Mouse (Mus musculus) brain, adult 2 months (tissue): ENCODE measurements around the gene Pde4dip.
A peak's percentile ranks its signal among the peaks of the same experiment; 100 is the strongest.

ENCODE experiments used
- DNase-seq: peaks from one replicate; pipeline ENCODE4 v3.0.0; 2011; ENCODE audit warnings: low read depth, low spot score

Pde4dip gene

GRCm38 (mm10) chr3:97888168-97888901 lies at the start of gene Pde4dip:
Pde4dip (minus strand) TSS chr3:97888707.
- DNase-seq = peak; percentile 94

GRCm38 (mm10) chr3:97937945-97938266 lies 49.4 kb upstream of the Pde4dip start:
- no peak for DNase-seq

GRCm38 (mm10) chr3:97937068-97937944 lies 48.8 kb upstream of the Pde4dip start:
- DNase-seq = no peak

- no peak for DNase-seq
These were observed 46.1 kb upstream of the Pde4dip start for GRCm38 (mm10) chr3:97934331-97935300.

GRCm38 (mm10) chr3:97933811-97934210 lies 45.3 kb upstream of the Pde4dip start:
- DNase-seq = no peak

- peak; percentile 49 for DNase-seq
These were observed 44.7 kb upstream of the Pde4dip start for GRCm38 (mm10) chr3:97933251-97933650.

- no peak for DNase-seq
These were observed 44.3 kb upstream of the Pde4dip start for GRCm38 (mm10) chr3:97932771-97933170.

GRCm38 (mm10) chr3:97932131-97932530 lies 43.6 kb upstream of the Pde4dip start:
- DNase-seq = no peak

GRCm38 (mm10) chr3:97931310-97931885 lies 42.9 kb upstream of the Pde4dip start:
- peak; percentile 80 for DNase-seq

- DNase-seq = no peak
These were observed 42.3 kb upstream of the Pde4dip start for GRCm38 (mm10) chr3:97930787-97931158.

- no peak for DNase-seq
These were observed 41.8 kb upstream of the Pde4dip start for GRCm38 (mm10) chr3:97930141-97930786.

- DNase-seq = peak; percentile 90
These were observed 40.7 kb upstream of the Pde4dip start for GRCm38 (mm10) chr3:97928968-97929858.

- no peak for DNase-seq
These were observed 38.8 kb upstream of the Pde4dip start for GRCm38 (mm10) chr3:97927322-97927721.

GRCm38 (mm10) chr3:97925246-97925645 lies 36.7 kb upstream of the Pde4dip start:
- peak; percentile 65 for DNase-seq

- no peak for DNase-seq
These were observed 30.5 kb upstream of the Pde4dip start for GRCm38 (mm10) chr3:97918885-97919550.

GRCm38 (mm10) chr3:97915081-97915480 lies 26.6 kb upstream of the Pde4dip start:
- DNase-seq = no peak

- peak; percentile 30 for DNase-seq
These were observed 22.6 kb upstream of the Pde4dip start for GRCm38 (mm10) chr3:97911093-97911492.

GRCm38 (mm10) chr3:97909737-97910136 lies 21.2 kb upstream of the Pde4dip start:
- DNase-seq = peak; percentile 52

GRCm38 (mm10) chr3:97901586-97901985 lies 13.1 kb upstream of the Pde4dip start:
- no peak for DNase-seq
